8 mouse cellular contexts compared by ENCODE assay signal in the genomic region with DNA sequence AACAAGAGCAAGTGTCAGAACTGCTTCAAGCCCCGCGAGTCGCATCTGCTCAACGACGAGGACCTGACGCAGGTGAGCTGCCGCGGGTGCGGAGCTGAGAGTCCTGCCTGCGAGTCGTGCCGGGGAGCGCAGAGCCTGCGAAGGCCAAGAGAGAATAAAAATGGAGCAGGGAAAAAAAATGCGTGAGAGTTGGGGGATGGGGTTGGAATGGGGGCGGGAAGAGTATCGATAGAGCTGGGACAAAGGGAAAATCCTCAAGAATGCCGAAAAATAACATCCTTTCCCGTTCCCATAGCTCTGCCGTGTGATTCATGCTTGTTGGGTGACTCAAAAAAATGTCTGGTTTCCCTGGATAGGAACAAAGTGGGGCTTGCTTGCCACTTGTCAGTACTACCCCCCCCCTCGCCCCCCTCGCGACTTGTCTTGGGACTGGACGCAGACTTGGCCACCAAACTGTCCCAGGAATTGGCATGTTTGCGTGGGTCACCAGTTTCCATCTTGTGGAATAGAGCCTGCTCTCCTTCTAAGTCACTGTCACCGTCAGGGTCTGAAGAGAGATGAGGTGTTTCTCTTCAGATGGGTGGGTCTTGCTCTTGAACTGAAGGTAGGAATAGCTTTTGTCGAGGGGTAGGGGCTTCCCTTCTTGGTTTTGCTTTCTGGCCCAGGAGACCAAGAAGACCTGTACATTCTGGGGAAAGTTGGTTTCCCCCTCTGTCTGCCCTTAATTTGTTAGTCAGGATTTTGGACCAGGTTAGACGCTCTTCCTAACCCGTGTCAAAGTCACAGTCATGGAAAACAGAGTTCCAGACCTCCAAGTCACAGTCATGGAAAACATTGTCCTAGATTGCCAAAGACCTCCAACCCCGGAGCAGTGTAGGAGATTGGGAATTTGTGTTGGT. TPM values are rescaled to one million over a fixed set of nuclear protein-coding genes. Genes with fewer than 3 reads are reported as not detected.
DNase-seq lines count a peak whose midpoint lies in the region; ATAC-seq and TF ChIP-seq lines count a peak whose summit lies in the region.

No protein-coding gene starts in this region.

- peak overlapping the region; percentile 86 for H3K4me2 ChIP-seq in CH12.LX (ENCODE audit: insufficient read depth, low read depth, poor library complexity, severe bottlenecking)
- peak overlapping the region; percentile 62 for H3K4me2 ChIP-seq in hindbrain, embryonic 12.5 days (replicated peaks)
- peak overlapping the region; percentile 93 for H3K4me2 ChIP-seq in liver, embryonic 12.5 days

- WGBS in heart, embryonic 10.5 days = 4% methylated on average over 30 of the region's 30 CpGs
- WGBS in hindbrain, embryonic 12.5 days = 6% methylated on average over 30 of the region's 30 CpGs
- 5% methylated on average over 30 of the region's 30 CpGs for WGBS in liver, embryonic 12.5 days (ENCODE audit: insufficient replicate concordance)

- peak; percentile 35 for ATAC-seq in hindbrain, embryonic 12.5 days (ENCODE audit: low FRiP score)
- ATAC-seq in liver, embryonic 12.5 days = peak; percentile 8; the same call in 1 of the 2 replicates

- H3K4me3 ChIP-seq in heart, embryonic 10.5 days = peak overlapping the region; percentile 86
- peak overlapping the region; percentile 59 to 76 (median 61) for H3K4me3 ChIP-seq in CH12.LX (replicated peaks in 1 of 3; ENCODE audit: low read depth in 2 of 3, low read length in 2 of 3, poor library complexity in 1 of 3)
- H3K4me3 ChIP-seq in hindbrain, embryonic 12.5 days = peak overlapping the region; percentile 68
- H3K4me3 ChIP-seq in liver, embryonic 12.5 days = peak overlapping the region; percentile 73

- no peaks in the 10 kb centered on the region for H3K27me3 ChIP-seq in heart, embryonic 10.5 days (ENCODE audit: insufficient read depth, poor library complexity, severe bottlenecking)
- peaks cover 13% of the 10 kb centered on the region for H3K27me3 ChIP-seq in CH12.LX (replicated peaks)
- H3K27me3 ChIP-seq in hindbrain, embryonic 12.5 days = no peaks in the 10 kb centered on the region; the same call in 1 of the 2 replicates
- 0 out of 2 replicates have a peak, but pooled peaks cover 7% of the 10 kb centered on the region for H3K27me3 ChIP-seq in liver, embryonic 12.5 days (replicated peaks)

- peak overlapping the region; percentile 94 for H3K27ac ChIP-seq in heart, embryonic 10.5 days
- no peak overlapping the region for H3K27ac ChIP-seq in CH12.LX (ENCODE audit: insufficient read depth, low read depth)
- peak overlapping the region; percentile 90 for H3K27ac ChIP-seq in hindbrain, embryonic 12.5 days
- H3K27ac ChIP-seq in liver, embryonic 12.5 days = peak overlapping the region; percentile 85

- in situ Hi-C loops in CH12.LX (cut with MboI; ENCODE audit: low pct_ligation_motif_present, low pct_unique_long_range_greater_than_20kb, low sequenced_read_pairs) = no loop called here

- DNase-seq in heart, embryonic 10.5 days (ENCODE audit: low spot score) = no peak
- no peak for DNase-seq in heart, adult 8-10 months (ENCODE audit: low spot score)
- DNase-seq in CH12.LX (ENCODE audit: extremely low read depth) = peak; percentile 12
- peak; percentile 20 for DNase-seq in embryo, embryonic 10 days (ENCODE audit: low spot score)
- DNase-seq in retina, embryonic 14.5 days (ENCODE audit: low spot score) = peak; percentile 33
- DNase-seq in gastrocnemius, postnatal 14 days = no peak

- TF ChIP-seq RAD21 in CH12.LX (IDR thresholded peaks at IDR 0.05; ENCODE audit: low read depth, low read length) = no peak

- dilution Hi-C loops in CH12.LX (cut with MboI; ENCODE audit: extremely low pct_ligation_motif_present, extremely low pct_unique_long_range_greater_than_20kb, low sequenced_read_pairs) = no loop called here

- no peak for TF ChIP-seq EP300 in CH12.LX (IDR thresholded peaks at IDR 0.05; ENCODE audit: low read length)

- no peak for TF ChIP-seq POLR2A in CH12.LX (IDR thresholded peaks at IDR 0.05; ENCODE audit: low read depth, low read length)

- no peaks in the 10 kb centered on the region for H3K36me3 ChIP-seq in heart, embryonic 10.5 days
- H3K36me3 ChIP-seq in CH12.LX (replicated peaks in 1 of 2; ENCODE audit: control insufficient read depth in 1 of 2, insufficient read depth in 1 of 2, low read length in 1 of 2) = peaks cover 0 to 4% of the 10 kb centered on the region in 2 experiments
- no peaks in the 10 kb centered on the region for H3K36me3 ChIP-seq in hindbrain, embryonic 12.5 days
- H3K36me3 ChIP-seq in liver, embryonic 12.5 days = no peaks in the 10 kb centered on the region

- intact Hi-C loops in gastrocnemius, postnatal 14 days (cut with DNase I; ENCODE audit: low total_unique reads) = no loop called here

- no peaks in the 10 kb centered on the region for H3K9me3 ChIP-seq in heart, embryonic 10.5 days
- H3K9me3 ChIP-seq in CH12.LX (replicated peaks; ENCODE audit: low read length) = no peaks in the 10 kb centered on the region
- H3K9me3 ChIP-seq in hindbrain, embryonic 12.5 days (replicated peaks) = no peaks in the 10 kb centered on the region
- no peaks in the 10 kb centered on the region for H3K9me3 ChIP-seq in liver, embryonic 12.5 days (replicated peaks)

- H3K79me2 ChIP-seq in CH12.LX (replicated peaks; ENCODE audit: control insufficient read depth, extremely low read depth, insufficient read depth, poor library complexity, severe bottlenecking) = peaks cover 7% of the 10 kb centered on the region; the same call in 1 of the 2 replicates

- H3K9ac ChIP-seq in CH12.LX (ENCODE audit: insufficient read depth, low read depth) = peak overlapping the region; percentile 67
- H3K9ac ChIP-seq in hindbrain, embryonic 12.5 days = peak overlapping the region; percentile 92
- H3K9ac ChIP-seq in liver, embryonic 12.5 days = peak overlapping the region; percentile 83

- no peak for TF ChIP-seq CTCF in CH12.LX (conservative IDR thresholded peaks at IDR 0.05 in 1 of 2, IDR thresholded peaks at IDR 0.05 in 1 of 2; ENCODE audit: low read depth in 2 of 2, low read length in 2 of 2)

- H3K4me1 ChIP-seq in heart, embryonic 10.5 days = peaks cover 52% of the 10 kb centered on the region
- peaks cover 10 to 34% of the 10 kb centered on the region in 2 experiments for H3K4me1 ChIP-seq in CH12.LX (ENCODE audit: control insufficient read depth in 1 of 2, insufficient read depth in 2 of 2)
- H3K4me1 ChIP-seq in hindbrain, embryonic 12.5 days = peaks cover 36% of the 10 kb centered on the region
- peaks cover 49% of the 10 kb centered on the region for H3K4me1 ChIP-seq in liver, embryonic 12.5 days

TF ChIP-seq in CH12.LX, 34 proteins besides CTCF, POLR2A, EP300 and RAD21:
- peak; percentile 50; the same call in 1 of the 2 replicates for TF ChIP-seq MXI1 (IDR thresholded peaks at IDR 0.05; ENCODE audit: low read depth, low read length)
- TF ChIP-seq PAX5 (IDR thresholded peaks at IDR 0.05; ENCODE audit: low read length) = no peak

RNA-seq across cellular contexts. Expression of a gene that starts 2.0 kb away (rescaled TPM):
- 36.6 and 43.6 TPM in 2 replicates for polyA plus RNA-seq in heart, embryonic 10.5 days (2016; fragmentation: Nextera tagmentation; extraction: Ambion mirVana)
- total RNA-seq in heart, adult 8-10 months (2022) = 100 to 1,000 TPM; 121 to 152 (median 127) TPM
- total RNA-seq in CH12.LX (2012; rRNA removed) = 59.5 and 71.6 TPM in 2 replicates
- 45.6 and 50.6 TPM in 2 replicates for total RNA-seq in CH12.LX (2014; rRNA removed)
- polyA plus RNA-seq in CH12.LX (2012; ENCODE audit: insufficient read length, low read depth) = 52.8 and 56.4 TPM in 2 replicates
- 104 and 113 TPM in 2 replicates for polyA plus RNA-seq in hindbrain, embryonic 12.5 days (2016; fragmentation: Nextera tagmentation; extraction: Ambion mirVana)
- polyA plus RNA-seq in liver, embryonic 12.5 days (2016; fragmentation: Nextera tagmentation; extraction: Ambion mirVana) = 36.4 and 38.5 TPM in 2 replicates
- total RNA-seq in gastrocnemius, postnatal 14 days (2021) = 100 to 1,000 TPM in 1 of 2 experiments, 10 to 100 TPM in 1; 94.7 to 120 TPM

Comparison
In these comparisons a context has a peak if more than half of its experiments do, and no peak if none do; other contexts are left out.
1. DNase-seq: peak in CH12.LX (single experiment), embryo, embryonic 10 days (single experiment) and retina, embryonic 14.5 days (single experiment); none in heart, embryonic 10.5 days (single experiment), heart, adult 8-10 months (single experiment) and gastrocnemius, postnatal 14 days (single experiment).
2. Peak in every context shown above with its lines, with median percentiles within 50 percentile points of each other: H3K4me3 ChIP-seq, H3K4me2 ChIP-seq and H3K9ac ChIP-seq.